Mouse (Mus musculus) heart, postnatal 10 days (tissue): Measurements from ENCODE around the gene Gorasp1. TPM values are rescaled to one million over a fixed set of nuclear protein-coding genes. Genes with fewer than 3 reads are reported as not detected.
A peak's percentile ranks its signal among the peaks of the same experiment; 100 is the strongest.

Experiments
- DNase-seq, 2 experiments: peaks; one replicate each; pipeline ENCODE4 v3.0.0; 2021
- intact Hi-C: fragments of 180-260 bp; cut with DNase I; formaldehyde crosslinking; loops from one replicate; pipeline ENCODE4 v1.15.1; 2025
- total RNA-seq, 2 experiments: library from RNA; stranded (reverse); gene quantifications; 2 replicates each; pipeline ENCODE4 v1.2.3; 2021

Gorasp1 gene
- total RNA-seq, 2 experiments from 2014 or later, result 19.1 to 22.9 TPM

DNA sequence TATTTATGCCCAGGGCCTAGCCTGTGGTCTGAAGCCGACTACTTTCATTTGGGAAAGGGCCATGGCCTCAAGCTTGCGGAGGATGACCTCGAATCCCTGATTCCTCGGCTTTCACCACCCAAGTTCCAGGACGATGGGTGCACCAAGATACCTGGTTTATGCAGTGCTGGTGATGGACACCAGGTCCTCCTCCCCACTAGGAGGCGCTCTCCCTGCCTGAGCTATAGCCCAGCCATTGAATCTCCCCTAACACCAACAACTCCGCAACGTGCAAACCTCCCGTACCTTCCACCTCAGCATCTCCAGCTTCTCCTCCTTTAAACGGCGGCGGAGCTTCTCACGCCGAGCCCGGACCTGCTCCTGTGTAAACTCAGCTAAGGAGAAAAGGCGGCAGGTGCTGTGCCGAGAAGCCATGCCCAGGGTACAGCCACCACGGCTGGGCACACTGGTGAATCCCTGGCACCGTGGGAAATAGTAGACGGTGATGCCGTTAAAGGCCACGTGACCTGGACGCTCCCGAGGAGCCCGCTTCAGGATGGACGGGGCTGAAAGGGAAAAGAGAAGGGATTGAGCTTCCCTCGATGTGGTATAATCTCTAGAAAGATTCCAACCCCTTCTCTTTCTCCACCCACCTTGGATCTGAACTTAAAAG is 36.6 kb upstream of the Gorasp1 start:
- DNase-seq, result no peak
- intact Hi-C loops, result no loop called here

GRCm38 (mm10) chr9:119973281-119973680 is 35.9 kb upstream of the Gorasp1 start:
- intact Hi-C loops, result no loop called here
- no peak for DNase-seq

GRCm38 (mm10) chr9:119972582-119972981 is 35.2 kb upstream of the Gorasp1 start:
- intact Hi-C loops, result no loop called here
- peak in 1 of 2 experiments; percentile 59 for DNase-seq

- intact Hi-C loops, result no loop called here
- no peak for DNase-seq
These were observed 34.8 kb upstream of the Gorasp1 start for GRCm38 (mm10) chr9:119972166-119972565.

- intact Hi-C loops, result no loop called here
- DNase-seq, result peak in 1 of 2 experiments; percentile 66
These were observed 33.6 kb upstream of the Gorasp1 start for GRCm38 (mm10) chr9:119970763-119971656.

GRCm38 (mm10) chr9:119970221-119970620 is 32.9 kb upstream of the Gorasp1 start:
- intact Hi-C loops, result no loop called here
- peak; percentile 74 to 89 for DNase-seq

GRCm38 (mm10) chr9:119969811-119970210 is 32.4 kb upstream of the Gorasp1 start:
- intact Hi-C loops, result no loop called here
- no peak for DNase-seq

- no peak for DNase-seq
- intact Hi-C loops, result no loop called here
These were observed 29.0 kb upstream of the Gorasp1 start for GRCm38 (mm10) chr9:119966221-119966910.

DNA sequence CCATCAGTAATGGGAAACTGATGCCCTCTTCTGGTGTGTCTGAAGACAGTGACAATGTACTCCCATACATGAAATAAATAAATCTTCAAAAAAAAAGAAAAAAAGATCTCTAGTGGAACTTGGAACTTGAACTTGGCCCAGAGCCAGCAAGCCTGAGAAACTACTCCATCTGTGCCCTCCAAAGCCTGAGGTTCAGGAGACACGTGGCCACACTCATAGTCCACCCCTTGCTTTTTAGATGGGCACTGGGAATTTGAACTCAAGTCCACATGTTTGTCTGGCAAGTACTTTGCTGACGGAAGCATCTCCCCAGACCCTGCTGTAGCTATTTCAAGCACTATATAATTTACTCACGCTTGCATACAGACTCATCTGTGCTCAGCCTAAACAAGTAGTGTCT is 27.8 kb upstream of the Gorasp1 start:
- no peak for DNase-seq
- intact Hi-C loops, result loop anchor here (2.0 kb wide), 1 partner anchor 16 kb away; no protein-coding TSS in a partner anchor

- no peak for DNase-seq
- intact Hi-C loops, result loop anchor here (2.0 to 5.0 kb wide), 2 partner anchors 17 to 133 kb away; no protein-coding TSS in a partner anchor
These were observed 26.8 kb upstream of the Gorasp1 start for GRCm38 (mm10) chr9:119964206-119964605.

GRCm38 (mm10) chr9:119962987-119963667 is 25.8 kb upstream of the Gorasp1 start:
- intact Hi-C loops, result loop anchor here (1.0 to 5.0 kb wide), 3 partner anchors 48 to 134 kb away; no protein-coding TSS in a partner anchor

GRCm38 (mm10) chr9:119962216-119962615 is 24.9 kb upstream of the Gorasp1 start:
- no peak for DNase-seq
- intact Hi-C loops, result loop anchor here (2.0 to 5.0 kb wide), 2 partner anchors 111 to 135 kb away; no protein-coding TSS in a partner anchor

More at GRCm38 (mm10) chr9:119962987-119963667, 25.8 kb upstream of the Gorasp1 start:
- DNase-seq, result peak; percentile 75 to 84

- DNase-seq, result no peak
- intact Hi-C loops, result no loop called here
These were observed 21.5 kb upstream of the Gorasp1 start for GRCm38 (mm10) chr9:119958835-119959234.

- intact Hi-C loops, result no loop called here
- no peak for DNase-seq
These were observed 14.0 kb upstream of the Gorasp1 start for GRCm38 (mm10) chr9:119951388-119951787.

GRCm38 (mm10) chr9:119950434-119950833 is 13.1 kb upstream of the Gorasp1 start:
- intact Hi-C loops, result no loop called here
- DNase-seq, result peak; percentile 44 to 58

DNA sequence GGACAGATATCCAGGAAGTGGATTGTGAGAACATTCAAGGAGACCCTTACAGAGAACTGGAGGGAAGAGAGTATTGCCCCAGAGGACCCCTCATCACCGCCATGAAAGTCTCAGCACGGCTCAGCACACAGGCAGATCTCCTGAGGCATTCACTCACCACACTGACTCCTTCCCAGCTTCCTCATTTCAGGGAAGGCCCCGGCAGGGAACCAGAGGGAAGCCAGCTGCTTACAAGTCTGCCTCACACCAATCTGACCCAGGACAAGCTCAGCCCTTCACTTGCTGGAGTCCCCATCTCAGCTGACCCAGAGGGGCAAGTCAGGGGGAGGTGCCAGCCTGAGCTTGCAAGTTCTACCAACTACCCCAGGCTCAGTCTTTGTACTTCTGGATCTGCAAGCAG is 11.4 kb upstream of the Gorasp1 start:
- intact Hi-C loops, result no loop called here
- DNase-seq, result no peak

DNA sequence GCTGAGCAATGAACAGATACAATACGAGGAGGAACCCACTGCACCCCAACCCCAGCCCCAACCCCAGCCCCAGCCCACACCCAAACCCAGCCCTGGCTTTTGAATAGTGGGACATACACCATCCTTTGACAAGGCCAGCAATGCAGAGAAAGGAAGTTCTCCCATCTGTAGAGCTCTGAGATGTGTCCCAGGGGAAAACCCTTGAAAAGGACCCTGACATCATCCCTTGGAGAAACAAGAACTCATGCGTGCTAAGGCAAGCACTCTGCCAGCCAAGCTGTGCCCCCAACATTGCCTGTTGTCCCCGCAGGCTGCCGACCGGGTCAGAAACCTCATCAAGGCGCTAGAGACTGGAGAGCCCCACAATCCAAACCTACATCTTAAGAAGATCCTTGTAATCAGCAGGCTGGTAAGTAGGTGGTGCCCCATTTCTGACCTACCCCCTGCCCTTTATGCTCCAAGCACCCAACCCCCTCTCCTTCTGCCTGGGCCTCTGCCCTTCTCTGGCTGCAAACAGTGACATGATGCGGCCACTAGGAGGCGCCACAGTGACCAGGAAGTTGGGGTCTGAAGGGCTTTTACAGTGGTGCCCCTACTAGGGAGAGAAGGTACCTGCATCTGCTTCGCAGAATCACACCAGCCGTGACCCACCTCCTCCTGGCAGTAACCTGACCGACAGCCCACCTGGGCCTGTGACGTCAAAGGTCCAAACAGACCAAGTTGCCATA is 8.0 kb upstream of the Gorasp1 start:
- intact Hi-C loops, result no loop called here
- DNase-seq, result peak in 1 of 2 experiments; percentile 57

DNA sequence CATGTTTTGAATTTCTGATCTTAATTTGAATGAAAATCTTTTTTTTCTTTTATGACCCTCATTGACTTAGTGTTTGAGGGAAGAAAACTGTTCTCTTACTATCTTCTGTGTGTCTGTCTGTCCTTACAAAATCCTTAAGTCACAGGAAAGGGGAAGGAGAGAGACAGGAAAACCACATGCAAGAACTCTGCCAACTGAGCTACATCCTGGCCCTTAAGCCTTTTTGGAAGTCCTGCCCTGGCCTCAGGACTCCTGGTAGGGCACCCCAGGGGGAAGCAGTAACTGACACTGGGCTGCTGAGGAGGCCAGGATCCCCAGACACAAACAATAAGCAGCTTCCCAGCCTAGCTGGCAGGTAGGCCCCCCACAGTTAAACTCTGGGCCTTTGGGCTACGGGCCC is 6.0 kb upstream of the Gorasp1 start:
- intact Hi-C loops, result no loop called here
- no peak for DNase-seq

DNA sequence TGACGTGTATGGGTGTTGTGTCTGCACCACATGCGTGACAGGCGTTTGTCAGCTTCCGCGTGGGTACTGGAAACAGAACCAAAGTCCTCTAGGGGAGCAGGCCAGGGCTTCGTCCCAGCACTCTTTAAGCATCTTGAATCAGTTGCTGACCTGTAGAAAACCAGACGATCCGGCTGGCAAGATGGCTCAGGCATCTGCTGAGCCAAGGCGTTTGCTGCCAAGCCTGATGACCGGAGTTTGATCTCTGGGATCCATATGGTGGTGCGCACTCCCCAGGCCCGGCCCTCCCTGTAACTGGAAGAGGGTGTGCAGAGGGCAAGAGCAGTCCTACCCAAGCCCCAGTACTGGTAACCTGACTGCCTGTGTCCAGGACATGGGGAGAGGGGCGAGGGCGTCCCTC is 4.5 kb upstream of the Gorasp1 start:
- DNase-seq, result no peak

GRCm38 (mm10) chr9:119941407-119941806 is 4.0 kb upstream of the Gorasp1 start:
- no peak for DNase-seq
- intact Hi-C loops, result no loop called here

More for the DNA sequence above, 4.5 kb upstream of the Gorasp1 start:
- intact Hi-C loops, result no loop called here
